In genomic region chr13:30331851-30332250, GRCm38 (mm10) we compare ENCODE assay signal across 24 mouse cellular contexts. TPM values are rescaled to one million over a fixed set of nuclear protein-coding genes. Genes with fewer than 3 reads are reported as not detected.
A peak's percentile ranks its signal among the peaks of the same experiment; 100 is the strongest.
DNase-seq lines count a peak whose midpoint lies in the region; ATAC-seq and TF ChIP-seq lines count a peak whose summit lies in the region.
"Had no signal": no experiment of that assay in that cellular context is flagged by ENCODE, and none has a peak within 500 bp of the region (broad histone marks: within the 10 kb centered on the region; RNA-seq: fewer than 3 reads in every experiment).

No protein-coding gene starts in this region.

- H3K4me2 ChIP-seq in heart, postnatal 0 days (ENCODE audit: low read depth, low read length) = no peak overlapping the region
- H3K4me2 ChIP-seq in midbrain, embryonic 11.5 days = no peak overlapping the region
- H3K4me2 ChIP-seq: embryonic facial prominence, embryonic 13.5 days; forebrain, embryonic 15.5 days; heart, embryonic 13.5 days; hindbrain, embryonic 12.5 days; hindbrain, embryonic 15.5 days had no signal

- peak; percentile 3 for DNase-seq in heart, postnatal 0 days (ENCODE audit: low spot score)
- no peak for DNase-seq in heart, embryonic 10.5 days (ENCODE audit: low spot score)
- DNase-seq in telencephalon, adult 2 months (ENCODE audit: low read depth, low spot score) = peak; percentile 26
- DNase-seq in layer of hippocampus, postnatal 10 days (ENCODE audit: low spot score in 2 of 2) = no peak
- no peak for DNase-seq in midbrain, embryonic 11.5 days (ENCODE audit: low spot score, missing footprints)
- DNase-seq: B cell, adult 2 months; cerebellum, adult 11 months; cerebellum, adult 2 months; cerebellum, adult 9-11 months; cerebellum, postnatal 36 days; embryo, embryonic 11 days; gastrocnemius, adult 2 months; gastrocnemius, postnatal 14 days had no signal

- no peak for TF ChIP-seq EP300 in heart, postnatal 0 days (IDR thresholded peaks at IDR 0.05; ENCODE audit: low read depth)

- no peak for TF ChIP-seq CTCF in heart, postnatal 0 days (IDR thresholded peaks at IDR 0.05; ENCODE audit: low read depth)
- no peak for TF ChIP-seq CTCF in bone marrow, adult 2 months (IDR thresholded peaks at IDR 0.05; ENCODE audit: control insufficient read depth, insufficient read depth, low read length)

- H3K27ac ChIP-seq in heart, postnatal 0 days (ENCODE audit: low read depth) = no peak overlapping the region
- H3K27ac ChIP-seq in heart, embryonic 10.5 days = no peak overlapping the region
- peak overlapping the region; percentile 62 for H3K27ac ChIP-seq in bone marrow, adult 2 months (ENCODE audit: control insufficient read depth, insufficient read depth, low read depth, low read length, poor library complexity)
- no peak overlapping the region for H3K27ac ChIP-seq in midbrain, embryonic 11.5 days (ENCODE audit: low read depth, low read length)
- H3K27ac ChIP-seq: embryonic facial prominence, embryonic 10.5 days; embryonic facial prominence, embryonic 13.5 days; forebrain, embryonic 15.5 days; gastrocnemius, adult 2 months; heart, embryonic 13.5 days; hindbrain, embryonic 12.5 days; hindbrain, embryonic 15.5 days had no signal

- no peak for TF ChIP-seq POLR2A in bone marrow, adult 2 months (IDR thresholded peaks at IDR 0.05; ENCODE audit: borderline replicate concordance, control insufficient read depth, low read depth, low read length)

- H3K4me1 ChIP-seq in heart, postnatal 0 days (ENCODE audit: control insufficient read depth, insufficient read depth) = peaks cover 9% of the 10 kb centered on the region; the same call in 1 of the 2 replicates
- H3K4me1 ChIP-seq in heart, embryonic 10.5 days = peaks cover 4% of the 10 kb centered on the region; the same call in 1 of the 2 replicates
- no peaks in the 10 kb centered on the region; the same call in 1 of the 2 replicates for H3K4me1 ChIP-seq in bone marrow, adult 2 months (ENCODE audit: control insufficient read depth, insufficient read depth, low read length)
- no peaks in the 10 kb centered on the region for H3K4me1 ChIP-seq in midbrain, embryonic 11.5 days (ENCODE audit: control insufficient read depth, insufficient read depth, low read length)

- no peak for ATAC-seq in heart, postnatal 0 days (ENCODE audit: insufficient read depth, low read depth)
- ATAC-seq in erythroid progenitor cell, adult 5-6 weeks (replicated peaks; ENCODE audit: low FRiP score, poor library complexity, severe bottlenecking) = peak; percentile 44
- ATAC-seq in midbrain, embryonic 11.5 days (ENCODE audit: low FRiP score) = no peak
- ATAC-seq: forebrain, embryonic 15.5 days; intestine, postnatal 0 days had no signal

- no peaks in the 10 kb centered on the region for H3K9me3 ChIP-seq in heart, postnatal 0 days (replicated peaks; ENCODE audit: control insufficient read depth, low read length)
- H3K9me3 ChIP-seq in heart, embryonic 10.5 days = no peaks in the 10 kb centered on the region
- no peaks in the 10 kb centered on the region for H3K9me3 ChIP-seq in midbrain, embryonic 11.5 days (ENCODE audit: control insufficient read depth, low read length)
- H3K9me3 ChIP-seq: embryonic facial prominence, embryonic 10.5 days; embryonic facial prominence, embryonic 13.5 days; forebrain, embryonic 15.5 days; G1E; heart, embryonic 13.5 days; hindbrain, embryonic 12.5 days; hindbrain, embryonic 15.5 days had no signal

- 73% methylated on average over 6 of the region's 6 CpGs for WGBS in heart, postnatal 0 days
- 83% methylated on average over 6 of the region's 6 CpGs for WGBS in heart, embryonic 10.5 days
- WGBS in bone marrow, adult 2 months = 62% methylated on average over 6 of the region's 6 CpGs
- 92% methylated on average over 6 of the region's 6 CpGs for WGBS in midbrain, embryonic 11.5 days

- H3K4me3 ChIP-seq in heart, postnatal 0 days (ENCODE audit: low read depth, low read length) = no peak overlapping the region
- H3K4me3 ChIP-seq in heart, embryonic 10.5 days = no peak overlapping the region
- H3K4me3 ChIP-seq in bone marrow, adult 2 months (replicated peaks; ENCODE audit: control insufficient read depth, low read depth, low read length) = no peak overlapping the region
- no peak overlapping the region for H3K4me3 ChIP-seq in midbrain, embryonic 11.5 days (ENCODE audit: low read depth, low read length)
- H3K4me3 ChIP-seq: embryonic facial prominence, embryonic 10.5 days; embryonic facial prominence, embryonic 13.5 days; forebrain, embryonic 15.5 days; gastrocnemius, adult 2 months; heart, embryonic 13.5 days; hindbrain, embryonic 12.5 days; hindbrain, embryonic 15.5 days had no signal

- no peaks in the 10 kb centered on the region for H3K36me3 ChIP-seq in heart, postnatal 0 days (replicated peaks; ENCODE audit: control insufficient read depth, insufficient read depth, low read length)
- H3K36me3 ChIP-seq in heart, embryonic 10.5 days = no peaks in the 10 kb centered on the region
- no peaks in the 10 kb centered on the region for H3K36me3 ChIP-seq in midbrain, embryonic 11.5 days (ENCODE audit: control insufficient read depth, insufficient read depth, low read length)
- H3K36me3 ChIP-seq: embryonic facial prominence, embryonic 10.5 days; embryonic facial prominence, embryonic 13.5 days; forebrain, embryonic 15.5 days; G1E; heart, embryonic 13.5 days; hindbrain, embryonic 12.5 days; hindbrain, embryonic 15.5 days had no signal

- no peak overlapping the region for H3K9ac ChIP-seq in heart, postnatal 0 days (replicated peaks; ENCODE audit: low read depth, low read length)
- H3K9ac ChIP-seq in midbrain, embryonic 11.5 days (ENCODE audit: low read length) = no peak overlapping the region
- H3K9ac ChIP-seq: embryonic facial prominence, embryonic 13.5 days; forebrain, embryonic 15.5 days; heart, embryonic 13.5 days; hindbrain, embryonic 12.5 days; hindbrain, embryonic 15.5 days had no signal

- H3K27me3 ChIP-seq in heart, postnatal 0 days (ENCODE audit: control insufficient read depth, insufficient read depth, low read length) = no peaks in the 10 kb centered on the region
- H3K27me3 ChIP-seq in heart, embryonic 10.5 days (ENCODE audit: insufficient read depth, poor library complexity, severe bottlenecking) = no peaks in the 10 kb centered on the region
- no peaks in the 10 kb centered on the region for H3K27me3 ChIP-seq in midbrain, embryonic 11.5 days (ENCODE audit: control insufficient read depth, insufficient read depth, low read length)
- H3K27me3 ChIP-seq: CH12.LX; heart, embryonic 13.5 days; hindbrain, embryonic 15.5 days had no signal

RNA-seq across cellular contexts. Expression of gene Agtr1a, which starts 4.4 kb away (rescaled TPM):
- total RNA-seq in heart, postnatal 0 days (2014; rRNA removed; ENCODE audit: low replicate concordance) = 23.5 and 58.4 TPM in 2 replicates
- 25.9 and 33.1 TPM in 2 replicates for polyA plus RNA-seq in heart, postnatal 0 days (2015; fragmentation: Nextera tagmentation; extraction: Ambion mirVana)
- polyA plus RNA-seq in heart, embryonic 10.5 days (2016; fragmentation: Nextera tagmentation; extraction: Ambion mirVana) = 4.6 and 8.2 TPM in 2 replicates
- polyA plus RNA-seq in bone marrow, adult 2 months (2011; ENCODE audit: insufficient read depth, insufficient read length, low replicate concordance, missing spikeins) = 7.6 and 16.7 TPM in 2 replicates
- total RNA-seq in erythroid progenitor cell, adult 5-6 weeks (2015; ENCODE audit: low replicate concordance) = 149 and 167 TPM in 2 replicates
- 139 and 186 TPM in 2 replicates for total RNA-seq in erythroid progenitor cell, adult 5-6 weeks (2017; ENCODE audit: low replicate concordance)
- total RNA-seq in layer of hippocampus, postnatal 10 days (2021) = 1 to 10 TPM; 1.3 to 3.6 TPM
- polyA plus RNA-seq in midbrain, embryonic 11.5 days (2014; fragmentation: Nextera tagmentation; extraction: Ambion mirVana) = 1.3 and 1.7 TPM in 2 replicates
- total RNA-seq: CH12.LX had no signal
- polyA plus RNA-seq: G1E had no signal

Comparison
In these comparisons a context has a peak if more than half of its experiments do, and no peak if none do; other contexts are left out.
1. DNase-seq: peak in heart, postnatal 0 days (single experiment) and telencephalon, adult 2 months (single experiment); none in heart, embryonic 10.5 days (single experiment), layer of hippocampus, postnatal 10 days (0 of 2) and midbrain, embryonic 11.5 days (single experiment).